Mouse (Mus musculus) layer of hippocampus, adult 9-11 months (tissue): Measurements from ENCODE around the gene Polr1b.

ENCODE experiments used
- DNase-seq: peaks from one replicate; pipeline ENCODE4 v3.0.0; 2022

Gene Polr1b

DNA sequence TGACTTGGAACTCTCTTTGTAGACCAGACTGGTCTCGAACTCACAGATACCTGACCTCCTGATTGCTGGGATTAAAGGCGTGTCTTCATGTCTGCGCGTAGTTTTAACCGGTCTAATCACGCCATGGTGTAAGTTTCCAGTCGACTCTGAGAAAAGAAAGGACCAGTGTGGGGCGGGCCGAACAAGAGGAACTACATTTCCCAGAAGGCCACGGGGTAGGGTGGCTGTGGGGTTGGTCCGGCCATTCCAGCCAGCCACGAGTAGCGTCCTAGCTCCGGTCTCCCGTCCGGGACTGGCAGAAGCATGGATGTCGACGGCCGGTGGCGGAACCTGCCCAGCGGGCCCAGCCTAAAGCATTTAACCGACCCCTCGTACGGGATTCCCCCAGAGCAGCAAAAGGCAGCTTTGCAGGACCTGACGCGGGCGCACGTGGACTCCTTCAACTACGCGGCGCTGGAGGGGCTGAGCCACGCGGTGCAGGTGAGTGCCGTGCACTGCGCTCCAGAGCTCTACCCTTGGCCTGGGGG lies at the start of gene Polr1b:
Polr1b (plus strand) TSS at position 212 of the 527 bp plus-strand sequence.
- peak; percentile 93 for DNase-seq

DNA sequence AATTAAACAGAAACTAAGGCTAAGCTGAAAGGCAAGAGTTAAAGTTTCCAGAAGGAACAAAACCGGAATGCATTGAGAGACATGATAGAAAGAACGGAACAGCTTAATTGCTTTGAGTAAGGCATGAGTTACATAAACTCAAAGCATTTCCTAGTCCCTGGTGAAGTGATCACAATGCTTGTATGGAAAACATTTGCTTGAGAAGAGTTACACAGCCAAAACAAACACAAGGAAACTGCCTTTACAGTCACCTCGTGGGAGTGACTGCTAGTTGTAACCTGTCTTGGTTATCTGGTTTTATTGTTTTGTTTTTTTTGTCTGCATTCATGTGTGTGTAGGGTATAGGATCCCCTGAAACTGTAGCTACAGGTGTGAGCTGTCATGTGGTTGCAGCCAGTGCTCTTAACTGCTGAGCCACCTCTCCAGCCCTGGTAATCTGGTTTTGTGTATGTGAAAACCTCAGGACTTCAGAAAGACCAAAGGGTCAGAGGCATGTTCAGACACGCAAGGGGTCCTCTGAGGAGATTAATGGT lies 48.3 kb upstream of the Polr1b start:
- no peak for DNase-seq

DNA sequence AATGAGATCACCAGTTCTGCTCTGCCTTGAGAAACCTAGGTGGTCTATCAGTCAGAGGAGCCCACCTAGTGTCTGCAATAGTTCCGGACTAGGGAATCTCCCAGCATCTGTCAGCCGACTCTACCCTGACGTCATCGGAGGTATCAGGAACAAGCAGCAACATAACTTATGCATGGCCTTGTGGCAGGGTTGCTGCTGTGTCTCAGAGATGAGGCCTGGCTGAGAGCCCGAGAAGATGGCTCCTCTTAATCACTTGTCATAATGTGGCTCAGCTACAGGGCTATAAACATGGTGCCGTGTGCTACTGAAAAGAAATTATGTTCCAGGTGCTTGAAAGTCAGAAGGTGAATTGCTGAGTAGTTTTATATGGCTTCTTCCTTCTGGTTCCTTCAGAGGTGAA lies 45.1 kb upstream of the Polr1b start:
- DNase-seq: no peak

DNA sequence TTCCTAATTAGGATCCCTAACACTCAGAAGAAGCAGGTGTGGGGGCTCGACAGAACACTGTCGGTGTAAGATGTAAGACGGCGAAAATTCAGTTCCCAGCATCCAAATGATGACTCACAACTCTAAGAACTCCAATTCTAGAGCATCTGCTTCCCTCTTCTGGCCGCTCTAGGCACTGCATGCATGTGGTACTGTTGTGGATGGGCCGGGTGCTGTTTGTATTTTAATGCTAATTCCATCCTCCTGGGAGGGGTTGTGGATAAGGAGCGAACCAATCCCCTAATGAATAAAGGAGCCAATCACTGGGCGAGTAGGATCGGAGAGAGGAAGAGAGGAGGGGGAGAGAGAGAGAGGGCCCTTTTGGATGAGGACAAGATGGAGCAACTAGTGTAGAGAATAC lies 44.2 kb upstream of the Polr1b start:
- DNase-seq: no peak

- no peak for DNase-seq
Observed at GRCm38 (mm10) chr2:129057256-129057655, 43.5 kb upstream of the Polr1b start.

- DNase-seq: no peak
Observed at GRCm38 (mm10) chr2:129057920-129058361, 42.9 kb upstream of the Polr1b start.

DNA sequence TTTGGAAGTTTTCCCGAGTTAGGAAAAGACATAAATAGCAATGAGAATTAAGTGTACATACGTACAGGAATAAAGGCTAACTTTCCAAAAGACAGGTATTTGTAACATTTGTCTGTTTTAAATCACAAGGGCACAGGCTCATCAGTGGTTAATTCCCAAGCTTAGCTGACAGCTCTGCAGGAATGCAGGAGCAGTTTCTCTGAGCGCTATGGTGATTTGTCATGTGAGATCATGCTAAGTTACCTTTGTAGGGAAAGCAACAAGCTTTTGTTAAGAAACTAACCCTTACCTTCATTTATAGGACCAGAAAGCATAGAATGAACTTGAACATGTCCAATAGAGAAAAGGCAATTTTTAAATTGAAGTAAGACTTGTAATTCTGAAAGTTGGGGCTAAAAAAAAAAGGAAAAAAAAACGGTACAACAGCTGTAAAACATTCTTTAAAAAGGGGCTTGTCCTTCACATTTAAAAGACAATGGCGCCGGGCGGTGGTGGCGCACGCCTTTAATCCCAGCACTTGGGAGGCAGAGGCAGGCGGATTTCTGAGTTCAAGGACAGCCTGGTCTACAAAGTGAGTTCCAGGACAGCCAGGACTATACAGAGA lies 39.2 kb upstream of the Polr1b start:
- DNase-seq: no peak

GRCm38 (mm10) chr2:129065437-129066282 lies 35.1 kb upstream of the Polr1b start, which contains the start of gene Ttl:
Gene Ttl (plus strand): TSS chr2:129065942.
- DNase-seq: peak; percentile 61

GRCm38 (mm10) chr2:129066326-129066725 lies 34.5 kb upstream of the Polr1b start:
- peak; percentile 42 for DNase-seq

DNA sequence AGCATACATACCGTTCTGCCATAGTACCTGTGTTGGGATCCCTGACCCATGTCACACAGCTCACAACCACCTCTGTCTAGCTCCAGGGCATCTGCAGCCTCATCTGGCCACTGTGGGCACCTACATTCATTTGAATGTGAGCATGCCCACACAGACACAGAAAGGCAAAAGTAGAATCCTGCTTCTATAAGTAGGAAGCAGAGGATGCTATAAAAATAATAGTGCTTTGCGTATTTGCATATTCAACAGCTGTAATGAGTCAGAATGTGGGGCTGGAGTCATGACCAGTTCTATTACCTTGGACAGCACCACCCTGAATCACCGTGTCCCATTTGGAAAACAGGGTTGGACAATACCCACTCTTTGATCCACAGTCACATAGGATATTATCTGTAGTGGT lies 30.5 kb upstream of the Polr1b start:
- DNase-seq: no peak

DNA sequence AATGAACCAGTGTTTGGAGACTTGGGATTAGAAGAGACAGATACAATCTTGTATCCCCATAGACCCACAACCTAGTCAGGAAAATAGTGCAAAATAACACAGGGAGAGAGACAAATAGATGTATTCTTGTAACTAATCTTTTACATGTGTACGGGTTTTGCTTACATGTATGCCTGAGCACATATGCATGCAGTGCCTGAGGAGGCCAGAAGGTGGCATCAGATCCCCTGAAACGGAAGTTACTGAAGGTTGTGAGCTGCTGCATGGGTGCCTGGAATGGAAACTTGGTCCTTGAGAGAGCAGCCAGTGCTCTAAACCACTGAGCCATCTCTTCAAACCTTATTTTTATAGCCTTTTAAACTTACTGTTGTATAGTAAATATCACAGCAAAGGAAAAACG lies 22.5 kb upstream of the Polr1b start:
- DNase-seq: no peak

DNA sequence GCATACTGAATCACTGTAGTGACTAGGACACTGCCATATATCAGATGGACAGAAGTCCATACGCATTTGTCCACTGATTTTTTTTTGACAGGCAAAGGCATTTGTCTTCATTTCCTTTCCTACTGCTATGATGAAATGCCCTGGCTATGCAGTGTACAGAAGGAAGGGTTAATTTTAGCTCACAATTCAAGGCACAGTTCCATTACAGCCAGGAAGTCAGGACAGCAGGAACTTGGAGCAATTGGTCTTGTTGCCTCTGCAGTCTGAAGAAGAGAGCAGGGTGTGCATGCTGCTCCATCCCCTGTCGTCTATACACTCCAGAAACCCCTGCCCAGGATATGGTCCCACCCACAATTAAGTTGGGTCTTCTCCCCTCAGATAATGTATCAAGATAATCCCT lies 21.6 kb upstream of the Polr1b start:
- DNase-seq: no peak

DNA sequence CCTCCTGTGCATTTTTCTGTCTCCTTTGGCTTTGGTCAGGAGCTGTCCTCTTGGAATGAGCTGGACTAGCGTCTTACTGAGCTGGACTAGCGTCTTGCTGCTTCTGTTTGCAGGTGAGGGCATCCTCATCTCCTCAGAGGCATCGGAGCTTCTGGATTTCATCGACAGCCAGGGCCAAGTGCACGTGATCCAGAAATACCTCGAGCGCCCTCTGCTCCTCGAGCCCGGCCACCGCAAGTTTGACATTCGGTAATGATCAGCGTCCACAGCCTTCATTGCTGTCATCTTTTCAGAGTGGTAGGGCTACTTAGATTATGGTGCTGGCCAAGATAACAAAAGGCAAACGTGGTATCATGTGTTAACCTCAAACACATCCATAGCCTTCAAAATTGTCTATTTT lies 19.7 kb upstream of the Polr1b start:
- DNase-seq: no peak

- no peak for DNase-seq
Observed at GRCm38 (mm10) chr2:129083514-129083913, 17.3 kb upstream of the Polr1b start.

- DNase-seq: no peak
Observed at GRCm38 (mm10) chr2:129084959-129085358, 15.8 kb upstream of the Polr1b start.

GRCm38 (mm10) chr2:129087520-129087919 lies 13.3 kb upstream of the Polr1b start:
- DNase-seq: no peak

DNA sequence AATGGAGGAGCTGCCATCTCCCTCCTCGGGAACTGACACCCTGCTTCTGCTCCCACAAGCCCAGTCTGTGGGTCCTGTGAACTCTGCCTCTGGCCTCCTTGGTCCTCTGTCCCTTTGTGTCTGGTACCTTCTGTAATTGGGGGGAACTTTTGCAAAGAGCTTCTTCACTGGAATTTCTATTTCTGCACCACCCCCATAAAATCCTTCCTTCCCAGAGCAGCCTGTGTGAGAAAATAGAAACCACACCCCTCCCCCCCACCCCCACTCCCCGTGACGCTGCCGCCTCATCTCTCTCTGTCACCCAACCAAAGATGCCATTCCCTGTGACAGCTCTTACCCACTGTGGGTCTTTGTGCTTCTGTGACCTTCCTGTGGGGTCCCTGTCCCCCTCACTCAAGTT lies 10.4 kb upstream of the Polr1b start:
- DNase-seq: no peak

DNA sequence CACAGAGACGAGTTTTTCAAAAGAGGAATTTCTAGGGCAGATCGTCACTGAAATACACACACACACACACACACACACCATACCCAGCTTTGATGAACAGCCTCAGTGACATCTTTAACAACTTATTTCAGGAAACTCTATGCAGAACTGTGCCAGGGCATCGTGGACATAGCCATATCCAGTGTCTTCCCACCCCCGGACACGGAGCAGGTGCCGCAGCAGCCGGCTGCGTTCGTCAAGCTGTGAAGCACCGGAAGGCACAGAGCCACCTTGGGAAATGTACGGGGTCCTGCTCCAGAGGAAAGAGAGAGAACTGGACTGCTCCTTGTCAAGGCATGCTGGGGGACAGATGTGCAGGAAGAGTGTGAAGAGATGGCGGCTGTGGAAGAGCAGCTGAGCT lies 8.0 kb upstream of the Polr1b start:
- no peak for DNase-seq

GRCm38 (mm10) chr2:129093926-129094724 lies 6.7 kb upstream of the Polr1b start:
- DNase-seq: no peak

DNA sequence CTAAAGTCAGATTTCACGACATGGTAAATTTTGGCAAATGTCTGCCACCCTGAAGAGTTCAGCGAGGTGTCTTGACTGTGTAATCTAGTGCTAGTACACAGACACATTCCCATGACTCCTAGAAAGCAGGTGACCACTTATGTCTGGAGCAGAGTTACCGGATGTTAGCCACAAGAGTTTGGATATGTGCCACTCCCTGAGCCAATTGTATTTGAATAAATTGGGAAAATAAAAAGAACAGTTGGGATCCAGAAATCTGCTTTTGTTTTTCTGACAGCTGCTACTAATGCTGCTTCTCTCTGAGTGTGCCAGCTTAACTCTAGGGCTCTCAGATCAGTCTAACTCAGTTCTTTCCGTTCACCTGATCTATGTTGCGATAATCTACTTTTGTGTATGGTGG lies 12.1 kb downstream of the Polr1b start:
- peak; percentile 44 for DNase-seq

DNA sequence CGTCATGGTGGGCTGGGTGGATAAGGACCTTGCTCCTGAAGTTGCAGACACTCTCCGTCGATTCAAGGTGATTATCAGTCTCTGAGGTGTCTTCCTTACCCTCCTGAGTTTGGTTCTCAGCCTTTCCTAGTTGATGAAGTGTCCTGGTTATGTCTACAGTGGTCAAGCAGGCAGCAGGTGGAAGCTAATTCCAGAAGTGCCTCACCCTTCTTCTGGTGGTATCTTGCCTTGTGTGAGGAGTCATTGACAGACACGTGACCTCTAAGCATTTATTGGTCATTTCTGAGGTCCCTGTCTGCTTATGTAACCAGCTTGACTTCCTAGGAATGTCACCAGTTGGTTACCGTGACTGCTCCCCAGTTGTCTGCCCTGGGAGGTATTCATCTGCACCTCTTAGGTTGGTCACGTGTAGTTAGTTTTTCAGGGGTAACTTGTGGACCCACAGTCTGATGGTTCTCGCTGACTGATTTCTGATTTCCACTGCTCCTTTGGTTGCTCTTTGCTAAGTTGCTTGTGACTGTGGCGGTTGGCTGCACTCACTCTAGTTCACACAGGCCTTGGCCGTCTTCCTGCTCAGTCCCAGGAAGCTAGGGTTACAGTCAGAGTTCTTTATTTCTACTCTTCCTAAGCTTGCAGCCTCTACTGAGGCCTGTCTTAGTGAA lies 15.0 kb downstream of the Polr1b start:
- DNase-seq: no peak

DNA sequence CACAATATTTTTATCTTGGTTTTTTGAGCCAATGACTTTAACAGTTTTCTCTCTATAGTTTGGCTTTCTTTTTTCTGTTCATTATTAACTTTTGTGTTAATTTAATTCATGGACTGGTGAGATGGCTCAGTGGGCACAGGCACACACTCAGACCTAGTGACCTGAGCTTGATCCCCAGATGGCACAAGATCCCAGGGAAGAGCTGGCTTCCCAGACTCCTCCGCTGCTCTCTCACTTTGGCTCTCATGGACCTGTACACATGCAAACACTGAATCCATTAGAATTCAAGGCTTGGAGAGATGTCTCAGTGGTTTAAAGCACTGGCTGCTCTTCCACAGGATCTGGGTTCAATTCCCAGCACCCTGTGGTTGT lies 15.6 kb downstream of the Polr1b start:
- no peak for DNase-seq

DNA sequence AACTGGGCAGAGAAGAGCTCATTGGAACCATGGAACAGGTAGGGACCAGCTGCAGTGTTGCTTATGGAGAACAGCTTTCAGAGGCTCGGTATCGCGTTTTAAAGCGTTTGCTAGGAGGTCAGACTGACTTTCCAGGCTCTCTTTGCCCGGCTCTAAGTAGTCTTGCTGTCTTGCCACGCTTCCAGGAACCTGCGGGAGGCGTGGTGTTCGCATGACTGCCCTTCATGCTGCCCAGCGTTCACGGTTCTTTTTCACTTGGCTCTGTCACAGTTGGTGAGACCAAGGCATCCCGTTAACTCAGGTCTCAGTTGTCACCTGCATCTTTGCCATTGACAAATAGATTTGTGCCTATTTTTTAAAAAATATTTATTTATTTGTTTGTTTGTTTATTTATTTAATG lies 17.3 kb downstream of the Polr1b start:
- DNase-seq: no peak
